Mouse (Mus musculus) heart, adult 2 months (tissue): ENCODE results near the gene Mapk11.

Experiments used
- CTCF ChIP-seq: fragments of 200-600 bp; IDR thresholded peaks from 2 replicates; pipeline ENCODE4 v1.8.1; 2022; ENCODE audit warnings: antibody characterized with exemption, mild to moderate bottlenecking, moderate library complexity
- EP300 ChIP-seq: fragments of 200-500 bp; IDR thresholded peaks from 2 replicates; pipeline ENCODE4 v1.6.1; 2011; ENCODE audit warnings: low read depth, low read length, control low read depth; ENCODE audit not compliant: insufficient read depth
- POLR2A ChIP-seq: fragments of 200-500 bp; IDR thresholded peaks from 2 replicates; pipeline ENCODE4 v1.6.1; 2011; ENCODE audit warnings: mild to moderate bottlenecking, low read depth, low read length, control low read depth; ENCODE audit not compliant: insufficient read depth

GRCm38 (mm10) chr15:89175411-89176155, 26.2 kb upstream of the Mapk11 start:
- TF ChIP-seq POLR2A (no peak), CTCF (no peak), EP300 (no peak)
